Mouse (Mus musculus) bone marrow, adult 2 months (tissue): ENCODE data around the gene Gbf1. TPM values are rescaled to one million over a fixed set of nuclear protein-coding genes. Genes with fewer than 3 reads are reported as not detected.

Source experiments
- H3K27ac ChIP-seq: fragments of 200-500 bp; 2 replicates; pipeline ENCODE4 v1.5.1; 2012; ENCODE audit warnings: low read depth, mild to moderate bottlenecking, control low read depth, inconsistent platforms, low read length; ENCODE audit not compliant: control insufficient read depth, poor library complexity, insufficient read depth
- H3K4me1 ChIP-seq: fragments of 200-500 bp; 2 replicates; pipeline ENCODE4 v1.6.1; 2011; ENCODE audit warnings: low read length; ENCODE audit not compliant: control insufficient read depth, insufficient read depth
- H3K4me3 ChIP-seq: fragments of 200-500 bp; replicated peaks from 2 replicates; pipeline ENCODE3; 2011; ENCODE audit warnings: mild to moderate bottlenecking, low read depth, low read length, control low read depth; ENCODE audit not compliant: control insufficient read depth
- CTCF ChIP-seq: fragments of 200-500 bp; IDR thresholded peaks from 2 replicates; pipeline ENCODE4 v1.5.1; 2011; ENCODE audit warnings: low read length, control low read depth; ENCODE audit not compliant: control insufficient read depth, insufficient read depth
- POLR2A ChIP-seq: fragments of 200-500 bp; IDR thresholded peaks from 2 replicates; pipeline ENCODE4 v1.6.1; 2011; ENCODE audit warnings: low read depth, mild to moderate bottlenecking, control low read depth, low read length, borderline replicate concordance; ENCODE audit not compliant: control insufficient read depth
- WGBS: fragments of 180-500 bp; shearing (Covaris S2); methylation state at CpG from one replicate; pipeline ENCODE4 v1.1.7; 2018; 5-methylcytosine and 5-hydroxymethylcytosine counted together
- polyA plus RNA-seq: library from polyadenylated mRNA; stranded (reverse); fragments of >200 nt; gene quantifications from 2 replicates; pipeline ENCODE4 v1.2.4, GENCODE M21; 2011; ENCODE audit warnings: low replicate concordance; ENCODE audit not compliant: missing spikeins, insufficient read depth, insufficient read length

The Gbf1 gene
- polyA plus RNA-seq, 1 experiment, result 44.3 TPM

DNA sequence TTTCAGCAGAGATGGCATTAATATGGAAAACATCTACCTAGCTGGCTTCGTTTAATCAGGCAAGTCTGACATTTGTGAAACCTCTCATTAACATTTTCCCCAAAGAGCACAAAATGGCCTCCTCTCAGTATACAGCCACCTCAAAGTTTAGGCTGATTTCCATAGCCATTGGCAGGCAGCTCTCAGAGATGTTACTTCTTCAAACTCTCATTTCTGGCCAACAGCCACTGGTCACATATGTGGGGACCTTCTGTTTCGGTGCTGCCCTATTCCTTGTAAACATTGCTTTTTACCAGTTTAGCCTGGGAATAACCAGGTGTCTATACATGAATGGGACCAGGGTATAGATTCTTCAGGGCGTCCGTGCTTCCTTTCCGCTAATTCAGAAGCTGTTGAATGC is 67.8 kb downstream of the Gbf1 start:
- Histone ChIP-seq H3K4me1 (no peaks in the 10 kb centered on the region), H3K27ac (no peak overlapping the region), H3K4me3 (no peak overlapping the region)
- TF ChIP-seq CTCF, result no peak
- no peak for TF ChIP-seq POLR2A
- WGBS, result 89% methylated on average over 5 of the region's 5 CpGs

- Histone ChIP-seq H3K4me3 (no peak overlapping the region), H3K27ac (no peak overlapping the region), H3K4me1 (no peaks in the 10 kb centered on the region)
- TF ChIP-seq POLR2A (no peak), CTCF (no peak)
- WGBS, result 68% methylated on average over 4 of the region's 4 CpGs
Measured at GRCm38 (mm10) chr19:46223118-46223517, 70.8 kb downstream of the Gbf1 start.

DNA sequence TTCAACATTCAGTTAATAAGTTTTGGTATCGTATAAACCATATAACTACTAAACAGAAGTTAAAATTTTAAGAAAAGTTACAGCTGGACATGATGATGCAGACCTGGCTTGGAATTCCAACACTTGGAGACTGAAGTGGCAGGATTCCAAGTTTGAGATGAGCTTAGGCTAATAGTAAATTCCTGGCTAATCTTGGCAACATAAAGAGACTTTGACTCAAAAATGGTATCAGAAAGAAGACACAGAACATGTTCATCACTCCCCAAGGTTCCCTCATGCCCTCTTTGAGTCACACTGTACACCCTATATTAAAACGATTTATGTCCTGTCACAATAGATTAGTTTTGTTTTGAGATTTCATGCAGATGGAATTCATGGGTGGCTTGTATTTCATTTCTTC is 72.6 kb downstream of the Gbf1 start:
- TF ChIP-seq CTCF (no peak), POLR2A (no peak)

DNA sequence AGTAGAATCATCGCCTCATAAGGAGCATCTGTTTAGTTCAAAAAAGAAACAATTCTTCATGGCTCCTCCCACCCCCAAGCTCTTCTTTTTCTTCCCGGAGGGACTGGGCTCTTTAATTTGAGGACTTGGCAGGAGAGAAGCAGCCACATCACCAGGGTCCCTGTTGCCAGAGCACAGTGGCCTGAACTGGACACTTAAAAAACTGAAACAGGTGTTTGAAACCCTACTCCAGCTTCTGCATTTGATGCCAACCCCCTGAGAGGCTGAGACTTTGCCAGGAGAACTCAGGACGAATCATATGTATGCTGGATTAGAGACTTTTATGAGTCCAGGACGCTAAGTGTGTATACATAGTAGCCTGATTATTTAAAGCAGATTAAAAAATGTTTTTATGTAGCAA is 73.2 kb downstream of the Gbf1 start:
- TF ChIP-seq POLR2A (no peak), CTCF (no peak)
- no peaks in the 10 kb centered on the region for H3K4me1 ChIP-seq
- 79% methylated on average over 4 of the region's 4 CpGs for WGBS
- no peak overlapping the region for H3K4me3 ChIP-seq
- H3K27ac ChIP-seq, result no peak overlapping the region

More for the DNA sequence above, 72.6 kb downstream of the Gbf1 start:
- Histone ChIP-seq H3K27ac (no peak overlapping the region), H3K4me1 (no peaks in the 10 kb centered on the region), H3K4me3 (no peak overlapping the region)
- 81% methylated on average over 2 of the region's 2 CpGs for WGBS

- no peak overlapping the region for H3K27ac ChIP-seq
- TF ChIP-seq POLR2A (no peak), CTCF (no peak)
- no peaks in the 10 kb centered on the region for H3K4me1 ChIP-seq
- 75% methylated on average over 3 of the region's 3 CpGs for WGBS
- no peak overlapping the region for H3K4me3 ChIP-seq
Measured at GRCm38 (mm10) chr19:46226295-46226694, 74.0 kb downstream of the Gbf1 start.

GRCm38 (mm10) chr19:46227300-46227699 is 75.0 kb downstream of the Gbf1 start:
- Histone ChIP-seq H3K4me3 (no peak overlapping the region), H3K27ac (no peak overlapping the region), H3K4me1 (no peaks in the 10 kb centered on the region)
- WGBS, result 75% methylated on average over 3 of the region's 3 CpGs
- TF ChIP-seq POLR2A (no peak), CTCF (no peak)

GRCm38 (mm10) chr19:46234450-46234849 is 82.1 kb downstream of the Gbf1 start:
- Histone ChIP-seq H3K27ac (no peak overlapping the region), H3K4me3 (no peak overlapping the region), H3K4me1 (peaks cover 1% of the 10 kb centered on the region; the same call in 1 of the 2 replicates)
- TF ChIP-seq POLR2A, result no peak
- no peak for TF ChIP-seq CTCF
- WGBS, result 75% methylated on average over 2 of the region's 2 CpGs

- TF ChIP-seq POLR2A, result no peak
- no peak for TF ChIP-seq CTCF
- Histone ChIP-seq H3K27ac (no peak overlapping the region), H3K4me1 (peaks cover 1% of the 10 kb centered on the region; the same call in 1 of the 2 replicates), H3K4me3 (no peak overlapping the region)
- 69% methylated on average over 5 of the region's 5 CpGs for WGBS
Measured at GRCm38 (mm10) chr19:46236658-46237057, 84.3 kb downstream of the Gbf1 start.

DNA sequence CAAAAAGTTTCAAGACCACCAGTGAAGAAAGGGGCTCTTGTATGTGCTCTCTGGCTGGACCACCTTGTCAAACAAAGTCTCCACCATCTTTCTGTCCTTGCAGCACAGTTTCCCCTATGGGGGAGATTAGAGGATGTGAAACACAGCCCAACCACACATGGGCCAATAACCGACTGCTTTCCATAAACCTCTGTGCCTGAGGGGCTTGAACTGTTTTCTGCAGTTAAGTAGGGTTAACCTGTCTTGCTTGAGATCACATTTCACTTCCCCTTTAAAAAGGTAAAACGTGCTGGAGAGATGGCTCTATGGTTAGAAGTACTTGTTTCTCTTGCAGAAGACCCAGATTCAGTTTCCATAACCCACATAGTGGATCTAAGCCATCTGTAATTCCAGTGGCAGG is 87.9 kb downstream of the Gbf1 start:
- Histone ChIP-seq H3K27ac (no peak overlapping the region; the same call in 1 of the 2 replicates), H3K4me1 (peaks cover 3% of the 10 kb centered on the region; the same call in 1 of the 2 replicates), H3K4me3 (no peak overlapping the region)
- 23% methylated on average over 2 of the region's 2 CpGs for WGBS
- TF ChIP-seq POLR2A (no peak), CTCF (no peak)
